Mouse (Mus musculus) embryonic facial prominence, embryonic 12.5 days (tissue): ENCODE data around the gene Trim8. TPM values are rescaled to one million over a fixed set of nuclear protein-coding genes. Genes with fewer than 3 reads are reported as not detected.

Source experiments
- ATAC-seq: fragments of 200-750 bp; cut with Nextera tagmentation; 2 replicates; pipeline ENCODE4 v1.8.0; 2017; ENCODE audit not compliant: insufficient number of reproducible peaks, insufficient read depth, low FRiP score, low TSS enrichment
- H3K27ac ChIP-seq: fragments of 300-500 bp; sonication (generic); 2 replicates; pipeline ENCODE4 v1.5.1; 2016; ENCODE audit warnings: mild to moderate bottlenecking
- H3K27me3 ChIP-seq: fragments of 300-500 bp; sonication (generic); 2 replicates; pipeline ENCODE4 v1.6.1; 2016; ENCODE audit warnings: mild to moderate bottlenecking, moderate library complexity
- H3K36me3 ChIP-seq: fragments of 300-500 bp; sonication (generic); 2 replicates; pipeline ENCODE4 v1.6.1; 2016; ENCODE audit warnings: mild to moderate bottlenecking
- H3K4me1 ChIP-seq: fragments of 300-500 bp; sonication (generic); 2 replicates; pipeline ENCODE4 v1.6.1; 2016
- H3K4me2 ChIP-seq: fragments of 300-500 bp; sonication (generic); replicated peaks from 2 replicates; pipeline ENCODE4 v1.6.1; 2016; ENCODE audit warnings: mild to moderate bottlenecking, moderate library complexity
- H3K4me3 ChIP-seq: fragments of 300-500 bp; sonication (generic); 2 replicates; pipeline ENCODE4 v1.5.1; 2016; ENCODE audit warnings: mild to moderate bottlenecking
- H3K9ac ChIP-seq: fragments of 300-500 bp; sonication (generic); 2 replicates; pipeline ENCODE4 v1.6.1; 2016; ENCODE audit warnings: mild to moderate bottlenecking, moderate library complexity
- H3K9me3 ChIP-seq: fragments of 300-500 bp; sonication (generic); 2 replicates; pipeline ENCODE4 v1.6.1; 2016; ENCODE audit warnings: mild to moderate bottlenecking, moderate library complexity
- whole genome bisulfite sequencing: fragments of 180-500 bp; shearing (Covaris S2); methylation state at CpG from one replicate; pipeline ENCODE4 v1.1.7; 2016; 5-methylcytosine and 5-hydroxymethylcytosine counted together
- polyA plus RNA-seq: library from polyadenylated mRNA; unstranded; fragments of >200 nt; fragmentation: Nextera tagmentation; extraction: Ambion mirVana; gene quantifications from 2 replicates; pipeline ENCODE4 v1.2.1, GENCODE M21; 2016

The Trim8 gene
- polyA plus RNA-seq, 1 experiment from 2014 or later, result 23.5 TPM

DNA sequence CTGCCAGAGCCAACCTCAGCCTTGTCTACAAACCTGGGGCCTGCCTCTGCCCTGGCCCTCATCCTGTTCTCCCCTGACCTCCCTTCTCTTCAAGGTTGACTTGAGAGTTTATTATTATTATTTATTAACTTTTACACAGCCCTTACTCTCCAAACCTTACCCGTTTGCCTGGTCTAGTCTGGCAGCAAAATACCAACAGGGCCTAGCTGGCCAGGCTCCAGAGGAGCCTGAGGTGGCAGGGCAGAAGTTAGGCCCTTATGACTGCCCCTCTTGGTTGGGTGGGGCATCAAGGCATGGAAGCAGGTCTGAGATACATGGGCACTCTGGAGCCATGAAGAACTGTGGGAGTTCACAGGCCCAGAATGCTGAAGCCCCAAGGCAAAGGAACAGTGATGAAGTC, 6.3 kb downstream of the Trim8 start:
- Histone ChIP-seq H3K36me3 (peaks cover 42% of the 10 kb centered on the region), H3K4me1 (peaks cover 54% of the 10 kb centered on the region), H3K4me2 (no peak overlapping the region), H3K4me3 (no peak overlapping the region), H3K27ac (peak overlapping the region; percentile 73; the same call in 1 of the 2 replicates), H3K9ac (no peak overlapping the region), H3K9me3 (no peaks in the 10 kb centered on the region), H3K27me3 (no peaks in the 10 kb centered on the region)
- 93% methylated on average over 1 of the region's 1 CpGs for WGBS
- ATAC-seq, result no peak

DNA sequence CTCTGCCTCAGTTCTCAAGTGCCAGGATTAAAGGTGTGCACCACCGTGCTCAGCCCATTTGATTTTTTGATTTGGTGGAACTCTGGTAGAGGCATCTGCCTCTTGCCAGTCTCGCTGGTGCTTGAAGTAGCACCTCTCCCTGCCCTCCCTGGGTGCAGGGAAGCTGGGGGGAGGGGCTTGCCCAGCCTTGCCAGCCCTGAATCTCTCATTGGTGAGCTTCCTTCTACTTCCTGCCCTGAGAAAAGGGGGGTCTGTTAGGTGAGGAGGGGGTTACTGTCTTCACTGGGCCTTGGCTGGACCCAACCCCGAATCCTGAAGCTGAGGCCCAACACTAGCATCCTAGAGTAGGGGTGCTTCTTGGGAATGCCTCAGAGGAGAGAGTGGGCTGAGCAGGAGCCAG, 7.2 kb downstream of the Trim8 start:
- ATAC-seq, result no peak
- H3K27ac ChIP-seq, result no peak overlapping the region
- H3K36me3 ChIP-seq, result peaks cover 50% of the 10 kb centered on the region
- H3K4me1 ChIP-seq, result peaks cover 53% of the 10 kb centered on the region
- no peaks in the 10 kb centered on the region for H3K9me3 ChIP-seq
- H3K4me2 ChIP-seq, result no peak overlapping the region
- H3K27me3 ChIP-seq, result no peaks in the 10 kb centered on the region
- 82% methylated on average over 3 of the region's 3 CpGs for WGBS
- H3K9ac ChIP-seq, result no peak overlapping the region
- H3K4me3 ChIP-seq, result no peak overlapping the region

DNA sequence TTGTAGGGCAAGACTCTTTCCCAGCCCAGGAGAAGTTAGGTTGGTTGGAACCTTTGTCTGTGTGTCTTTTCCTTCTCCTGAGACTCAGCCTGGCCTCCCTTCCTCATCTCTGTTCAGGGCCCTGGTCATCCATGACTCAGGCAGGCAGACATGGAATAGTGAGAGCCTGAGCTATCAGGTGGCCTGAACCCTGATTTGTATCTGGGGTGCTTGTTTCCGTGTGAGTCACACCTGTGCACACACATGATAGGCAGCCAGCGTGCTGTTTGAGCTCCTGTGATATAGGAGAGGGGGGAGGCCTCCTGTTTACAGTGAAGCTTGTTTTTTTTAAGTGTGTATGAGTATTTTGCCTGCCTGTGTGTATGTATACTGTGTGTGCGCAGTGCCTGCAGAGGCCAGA, 7.7 kb downstream of the Trim8 start:
- Histone ChIP-seq H3K4me2 (no peak overlapping the region), H3K27ac (no peak overlapping the region), H3K36me3 (peaks cover 55% of the 10 kb centered on the region), H3K9ac (no peak overlapping the region), H3K4me1 (peaks cover 48% of the 10 kb centered on the region), H3K27me3 (no peaks in the 10 kb centered on the region), H3K4me3 (no peak overlapping the region), H3K9me3 (no peaks in the 10 kb centered on the region)
- 82% methylated on average over 3 of the region's 3 CpGs for WGBS
- no peak for ATAC-seq

DNA sequence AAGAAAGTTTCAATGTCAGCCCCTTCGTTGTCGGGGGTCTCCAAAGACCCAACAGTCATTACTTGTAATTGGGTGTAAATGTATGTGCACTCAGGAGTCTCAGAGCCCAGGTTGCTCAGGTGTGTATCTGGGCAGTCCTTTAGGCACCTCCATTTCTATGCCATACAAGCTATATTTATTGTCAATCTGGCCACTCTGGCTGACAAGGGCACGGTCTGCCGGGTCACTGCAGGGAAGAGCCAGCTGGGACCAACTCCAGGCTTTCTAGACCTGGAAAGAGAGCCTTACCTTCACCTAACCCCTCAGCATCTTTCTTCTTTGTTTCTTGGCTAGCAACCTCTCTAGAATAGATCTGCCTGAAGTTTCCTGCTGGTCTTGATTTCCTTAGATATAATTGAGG, 8.2 kb downstream of the Trim8 start:
- Histone ChIP-seq H3K9ac (no peak overlapping the region), H3K4me2 (no peak overlapping the region), H3K4me1 (peaks cover 43% of the 10 kb centered on the region), H3K4me3 (no peak overlapping the region), H3K36me3 (peaks cover 60% of the 10 kb centered on the region), H3K27me3 (no peaks in the 10 kb centered on the region), H3K9me3 (no peaks in the 10 kb centered on the region), H3K27ac (no peak overlapping the region)
- no peak for ATAC-seq
- WGBS, result 83% methylated on average over 4 of the region's 4 CpGs

DNA sequence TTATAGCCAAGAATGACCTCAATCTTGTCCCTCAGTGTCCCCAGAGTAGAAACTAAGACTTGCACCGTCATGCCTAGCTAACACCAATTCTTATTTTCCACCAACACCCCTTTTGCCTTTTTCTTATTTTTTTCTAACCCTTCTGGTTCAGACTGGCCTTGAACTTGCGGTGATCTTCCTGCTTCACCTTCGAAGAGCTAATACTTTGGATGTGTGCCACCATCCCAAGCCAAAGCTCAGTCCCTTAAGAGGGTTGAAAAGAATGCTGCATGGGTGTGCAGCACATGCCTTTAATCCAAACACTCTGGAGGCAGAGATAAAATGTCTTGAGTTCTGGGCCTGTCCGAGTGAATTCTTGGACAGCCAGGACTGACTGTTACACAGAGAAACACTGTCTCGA, 8.9 kb downstream of the Trim8 start:
- no peaks in the 10 kb centered on the region for H3K27me3 ChIP-seq
- WGBS, result 81% methylated on average over 5 of the region's 5 CpGs
- ATAC-seq, result no peak
- no peak overlapping the region for H3K4me3 ChIP-seq
- peaks cover 60% of the 10 kb centered on the region for H3K36me3 ChIP-seq
- no peaks in the 10 kb centered on the region for H3K9me3 ChIP-seq
- no peak overlapping the region for H3K9ac ChIP-seq
- no peak overlapping the region for H3K27ac ChIP-seq
- peaks cover 36% of the 10 kb centered on the region for H3K4me1 ChIP-seq
- H3K4me2 ChIP-seq, result no peak overlapping the region

DNA sequence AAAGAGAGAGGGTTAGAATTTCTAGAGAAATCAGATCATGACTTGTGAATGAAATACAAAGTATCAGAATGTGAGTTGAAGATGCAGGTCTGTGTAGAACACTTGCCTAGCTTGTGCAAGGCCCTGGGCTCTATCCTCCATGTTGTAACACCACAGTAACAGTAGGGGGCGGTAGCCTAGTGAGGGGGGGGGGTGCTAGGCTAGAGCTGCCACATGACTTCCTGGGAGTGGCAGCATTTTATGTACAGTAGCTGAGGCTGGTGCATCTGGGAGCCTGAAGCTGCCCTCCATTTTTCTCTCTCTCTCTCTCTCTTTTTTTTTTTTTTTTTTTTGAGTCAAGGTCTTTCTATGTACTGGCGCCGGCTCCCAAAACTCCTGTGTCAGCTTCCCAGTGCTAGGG, 9.3 kb downstream of the Trim8 start:
- Histone ChIP-seq H3K9me3 (no peaks in the 10 kb centered on the region), H3K27me3 (no peaks in the 10 kb centered on the region), H3K4me1 (peaks cover 32% of the 10 kb centered on the region), H3K4me2 (no peak overlapping the region), H3K27ac (no peak overlapping the region), H3K9ac (no peak overlapping the region), H3K4me3 (no peak overlapping the region), H3K36me3 (peaks cover 60% of the 10 kb centered on the region)
- WGBS, result 67% methylated on average over 3 of the region's 3 CpGs
- ATAC-seq, result no peak

DNA sequence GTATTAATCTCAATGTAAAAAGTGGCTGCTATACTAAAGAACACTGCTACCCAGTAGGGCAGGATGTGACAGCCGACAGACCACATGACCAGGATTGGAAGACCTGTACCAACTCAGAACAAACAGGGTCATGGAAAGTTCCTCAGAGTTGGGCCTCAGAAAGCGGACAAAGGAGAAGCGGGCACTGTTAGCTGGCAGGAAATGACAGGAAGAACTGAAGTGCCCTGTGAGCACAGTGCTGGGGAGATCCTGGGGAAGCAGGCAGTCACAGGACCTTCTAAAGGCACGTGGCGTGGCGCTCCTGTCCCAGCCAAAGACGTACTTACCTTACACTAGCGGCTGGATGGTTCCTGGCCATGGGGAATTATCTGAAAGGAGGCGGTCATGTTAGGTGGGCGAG, 9.8 kb downstream of the Trim8 start:
- Histone ChIP-seq H3K36me3 (peaks cover 55% of the 10 kb centered on the region), H3K9ac (no peak overlapping the region)
- 88% methylated on average over 10 of the region's 10 CpGs for WGBS

DNA sequence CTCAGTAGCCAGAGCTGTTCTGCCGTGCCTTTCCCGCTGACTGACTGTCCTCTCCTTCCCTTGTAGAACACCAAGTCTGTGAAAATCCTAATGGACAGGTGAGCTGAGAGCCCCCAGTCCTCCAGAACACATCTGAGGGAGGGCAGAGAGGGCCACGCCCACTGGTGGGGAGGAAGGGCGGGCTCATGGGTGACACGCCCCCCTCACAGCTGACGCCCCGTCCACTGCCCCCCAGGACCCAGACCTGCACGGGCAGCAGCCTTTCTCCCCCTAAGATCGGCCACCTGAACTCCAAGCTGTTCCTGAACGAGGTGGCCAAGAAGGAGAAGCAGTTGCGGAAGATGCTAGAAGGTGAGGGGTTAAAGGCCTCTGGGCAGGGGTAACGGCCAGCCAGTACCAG, 12.9 kb downstream of the Trim8 start:
- H3K9ac ChIP-seq, result no peak overlapping the region
- H3K9me3 ChIP-seq, result no peaks in the 10 kb centered on the region
- WGBS, result 82% methylated on average over 12 of the region's 12 CpGs
- ATAC-seq, result no peak
- peaks cover 42% of the 10 kb centered on the region for H3K36me3 ChIP-seq
- H3K4me3 ChIP-seq, result no peak overlapping the region
- H3K4me2 ChIP-seq, result no peak overlapping the region
- no peak overlapping the region for H3K27ac ChIP-seq
- H3K4me1 ChIP-seq, result peaks cover 23% of the 10 kb centered on the region
- no peaks in the 10 kb centered on the region for H3K27me3 ChIP-seq

More for the DNA sequence above, 9.8 kb downstream of the Trim8 start:
- ATAC-seq, result no peak
- Histone ChIP-seq H3K4me1 (peaks cover 28% of the 10 kb centered on the region), H3K9me3 (no peaks in the 10 kb centered on the region), H3K4me2 (no peak overlapping the region), H3K4me3 (no peak overlapping the region), H3K27me3 (no peaks in the 10 kb centered on the region), H3K27ac (no peak overlapping the region)

DNA sequence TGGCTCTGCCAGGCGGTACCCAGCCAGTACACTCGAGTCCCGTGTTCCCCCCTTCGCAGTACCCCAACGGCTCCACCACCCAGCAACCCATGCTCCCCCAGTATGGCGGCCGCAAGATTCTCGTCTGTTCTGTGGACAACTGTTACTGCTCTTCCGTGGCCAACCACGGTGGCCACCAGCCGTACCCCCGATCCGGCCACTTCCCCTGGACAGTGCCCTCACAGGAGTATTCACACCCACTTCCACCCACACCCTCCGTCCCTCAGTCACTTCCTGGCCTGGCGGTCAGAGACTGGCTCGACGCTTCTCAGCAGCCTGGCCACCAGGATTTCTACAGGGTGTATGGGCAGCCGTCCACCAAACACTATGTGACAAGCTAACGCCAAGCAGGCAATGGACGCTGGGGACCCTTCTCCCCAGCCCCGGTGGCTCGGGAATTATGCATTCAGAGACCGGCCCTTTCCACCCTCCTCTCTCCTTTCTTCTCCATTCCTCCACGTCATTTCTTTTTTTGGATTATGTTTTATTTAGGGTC, 13.9 kb downstream of the Trim8 start:
- Histone ChIP-seq H3K27ac (no peak overlapping the region), H3K36me3 (peaks cover 42% of the 10 kb centered on the region), H3K9ac (no peak overlapping the region), H3K9me3 (no peaks in the 10 kb centered on the region), H3K27me3 (no peaks in the 10 kb centered on the region), H3K4me2 (no peak overlapping the region), H3K4me1 (peaks cover 27% of the 10 kb centered on the region), H3K4me3 (no peak overlapping the region)
- 89% methylated on average over 24 of the region's 24 CpGs for WGBS
- ATAC-seq, result no peak

DNA sequence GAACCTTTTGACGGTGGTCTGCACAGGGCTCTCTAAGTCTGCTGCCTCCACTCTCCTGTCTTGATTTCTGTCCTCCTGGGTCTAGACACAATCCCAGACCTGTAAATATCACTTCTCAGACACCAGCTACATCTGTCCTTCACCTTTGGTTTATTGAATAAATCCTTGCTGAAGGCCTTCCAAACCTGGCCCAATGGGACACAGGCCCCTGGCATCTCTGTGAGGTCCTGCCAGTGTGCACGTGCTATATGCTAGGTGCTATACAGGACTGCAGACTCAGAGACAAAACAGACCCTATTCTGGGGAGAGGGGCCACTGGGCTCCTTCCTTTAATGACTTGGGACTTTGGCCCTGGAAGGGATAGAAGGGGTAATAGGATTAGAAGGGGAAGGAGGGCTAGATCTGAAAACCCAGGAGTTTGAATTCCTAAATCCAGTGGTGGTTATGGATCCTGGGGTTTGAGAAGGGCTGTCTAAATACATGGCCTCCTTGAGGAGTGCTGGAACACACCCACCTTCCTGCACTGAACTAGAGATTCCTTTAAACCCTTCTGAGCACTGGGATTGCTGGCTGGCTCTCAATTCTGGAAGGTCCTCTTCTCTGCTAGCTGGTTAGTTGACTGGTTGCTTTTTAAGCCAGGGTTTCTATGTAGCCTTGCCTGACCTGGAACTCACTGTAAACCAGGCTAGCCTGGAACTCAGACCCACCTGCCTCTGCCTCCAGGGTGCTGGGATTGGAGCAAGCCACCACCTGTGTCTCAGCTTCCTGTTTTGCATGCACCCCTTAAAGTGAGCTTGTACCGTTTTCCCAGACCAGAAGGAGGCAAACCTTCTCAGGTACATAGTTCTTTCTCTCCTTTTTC, 15.4 kb downstream of the Trim8 start:
- Histone ChIP-seq H3K4me2 (no peak overlapping the region), H3K27ac (no peak overlapping the region), H3K27me3 (no peaks in the 10 kb centered on the region), H3K9me3 (no peaks in the 10 kb centered on the region), H3K36me3 (peaks cover 39% of the 10 kb centered on the region), H3K4me3 (no peak overlapping the region), H3K4me1 (peaks cover 28% of the 10 kb centered on the region), H3K9ac (no peak overlapping the region)
- no peak for ATAC-seq
- 55% methylated on average over 3 of the region's 3 CpGs for WGBS

DNA sequence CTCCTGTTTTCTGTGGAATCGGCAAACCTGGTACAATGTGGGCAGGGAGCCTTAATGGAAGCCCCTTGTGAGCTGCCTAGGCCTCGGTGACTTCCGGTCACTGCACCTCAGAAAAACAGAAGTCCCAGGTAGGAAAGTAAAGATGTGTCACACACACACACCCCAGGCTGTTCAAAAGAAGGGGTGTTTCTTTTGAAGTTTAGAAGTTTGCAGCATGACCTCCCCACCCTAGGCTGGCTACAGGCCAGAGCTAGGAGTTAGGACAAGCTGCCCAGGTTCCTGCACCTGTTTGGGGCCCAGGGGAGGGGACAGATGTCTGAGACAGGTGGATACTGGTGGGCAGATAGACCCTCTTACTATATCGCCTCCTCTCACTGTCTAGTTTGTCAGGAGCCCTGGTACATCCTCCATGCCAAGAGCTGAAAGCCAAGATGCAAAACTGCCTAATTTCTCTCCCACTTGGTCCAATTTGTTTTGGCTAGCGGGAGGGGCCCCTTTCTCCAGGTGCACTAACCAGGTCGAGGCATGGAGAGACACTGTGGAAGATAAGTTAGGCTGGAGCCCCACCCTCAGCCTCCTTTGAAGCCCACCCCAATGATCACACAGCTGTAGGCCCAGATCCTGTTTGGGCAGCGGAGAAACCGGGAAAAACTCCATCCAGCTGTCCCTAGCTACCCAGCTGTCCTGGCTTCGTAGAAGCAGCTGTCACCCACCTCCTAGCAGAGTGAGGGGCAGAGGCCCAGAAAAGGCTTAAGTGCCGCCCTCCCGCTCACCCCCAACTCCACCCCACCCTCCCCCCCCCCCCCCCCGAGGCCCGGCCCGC, 16.2 kb downstream of the Trim8 start:
- no peak overlapping the region for H3K9ac ChIP-seq
- peaks cover 31% of the 10 kb centered on the region for H3K4me1 ChIP-seq
- no peaks in the 10 kb centered on the region for H3K9me3 ChIP-seq
- ATAC-seq, result peak; percentile 57
- peak overlapping the region; percentile 21; the same call in 1 of the 2 replicates for H3K4me3 ChIP-seq
- peak overlapping the region; percentile 66 for H3K27ac ChIP-seq
- WGBS, result 31% methylated on average over 11 of the region's 14 CpGs
- no peaks in the 10 kb centered on the region for H3K27me3 ChIP-seq
- H3K4me2 ChIP-seq, result peak overlapping the region; percentile 46
- peaks cover 31% of the 10 kb centered on the region for H3K36me3 ChIP-seq
